Mouse (Mus musculus) hindbrain, embryonic 15.5 days (tissue): ENCODE data around the gene Wdr20. TPM values are rescaled to one million over a fixed set of nuclear protein-coding genes. Genes with fewer than 3 reads are reported as not detected.

Source experiments
- ATAC-seq: fragments of 200-750 bp; cut with Nextera tagmentation; 2 replicates; pipeline ENCODE4 v1.8.0; 2017; ENCODE audit warnings: low read depth, moderate number of reproducible peaks, moderate TSS enrichment; ENCODE audit not compliant: low FRiP score
- H3K27ac ChIP-seq: fragments of 300-500 bp; sonication (generic); replicated peaks from 2 replicates; pipeline ENCODE4 v1.5.1; 2015; ENCODE audit warnings: mild to moderate bottlenecking, inconsistent platforms
- H3K27me3 ChIP-seq: fragments of 300-500 bp; sonication (generic); 2 replicates; pipeline ENCODE4 v1.6.1; 2015; ENCODE audit warnings: control low read depth, inconsistent platforms
- H3K36me3 ChIP-seq: fragments of 300-500 bp; sonication (generic); 2 replicates; pipeline ENCODE4 v1.6.1; 2015; ENCODE audit warnings: control low read depth, inconsistent platforms
- H3K4me1 ChIP-seq: fragments of 300-500 bp; sonication (generic); replicated peaks from 2 replicates; pipeline ENCODE4 v1.6.1; 2015; ENCODE audit warnings: control low read depth, inconsistent platforms
- H3K4me2 ChIP-seq: fragments of 300-500 bp; sonication (generic); 2 replicates; pipeline ENCODE4 v1.6.1; 2015; ENCODE audit warnings: moderate library complexity, mild to moderate bottlenecking, inconsistent platforms
- H3K4me3 ChIP-seq: fragments of 300-500 bp; sonication (generic); 2 replicates; pipeline ENCODE4 v1.5.1; 2015; ENCODE audit warnings: mild to moderate bottlenecking, inconsistent platforms
- H3K9ac ChIP-seq: fragments of 300-500 bp; sonication (generic); 2 replicates; pipeline ENCODE4 v1.6.1; 2015; ENCODE audit warnings: inconsistent platforms
- H3K9me3 ChIP-seq: fragments of 300-500 bp; sonication (generic); 2 replicates; pipeline ENCODE4 v1.6.1; 2016; ENCODE audit warnings: control low read depth, inconsistent platforms
- WGBS: fragments of 180-500 bp; shearing (Covaris S2); methylation state at CpG from one replicate; pipeline ENCODE4 v1.1.7; 2015; 5-methylcytosine and 5-hydroxymethylcytosine counted together
- polyA plus RNA-seq: library from polyadenylated mRNA; unstranded; fragments of >200 nt; fragmentation: Nextera tagmentation; extraction: Ambion mirVana; gene quantifications from 2 replicates; pipeline ENCODE4 v1.2.1, GENCODE M21; 2015

The Wdr20 gene
- polyA plus RNA-seq, 1 experiment from 2014 or later, result 24.4 TPM

DNA sequence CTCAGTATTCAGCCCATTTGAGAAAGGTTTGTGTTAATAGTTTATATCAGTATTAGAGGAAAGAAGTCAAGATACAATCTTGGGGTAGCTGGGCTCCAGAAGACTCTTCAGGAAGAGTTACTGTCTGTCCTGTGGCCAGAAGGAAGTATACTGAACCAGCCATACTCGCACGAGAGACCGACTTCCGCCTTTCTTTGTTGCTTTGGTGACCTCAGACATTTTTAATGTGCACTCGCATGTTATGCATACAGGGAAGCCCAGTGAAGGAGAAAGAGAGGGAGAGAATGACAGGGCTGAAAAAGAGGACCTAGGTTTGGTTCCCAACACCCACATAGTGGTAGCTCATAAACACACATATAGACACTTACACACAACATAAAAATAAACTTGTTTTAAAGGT is 26.8 kb downstream of the Wdr20 start:
- no peak overlapping the region for H3K27ac ChIP-seq
- no peak for ATAC-seq
- 94% methylated on average over 5 of the region's 5 CpGs for WGBS
- H3K4me2 ChIP-seq, result no peak overlapping the region
- no peak overlapping the region for H3K9ac ChIP-seq
- H3K36me3 ChIP-seq, result no peaks in the 10 kb centered on the region
- no peaks in the 10 kb centered on the region for H3K9me3 ChIP-seq
- H3K4me3 ChIP-seq, result no peak overlapping the region
- H3K4me1 ChIP-seq, result peaks cover 19% of the 10 kb centered on the region
- H3K27me3 ChIP-seq, result no peaks in the 10 kb centered on the region

DNA sequence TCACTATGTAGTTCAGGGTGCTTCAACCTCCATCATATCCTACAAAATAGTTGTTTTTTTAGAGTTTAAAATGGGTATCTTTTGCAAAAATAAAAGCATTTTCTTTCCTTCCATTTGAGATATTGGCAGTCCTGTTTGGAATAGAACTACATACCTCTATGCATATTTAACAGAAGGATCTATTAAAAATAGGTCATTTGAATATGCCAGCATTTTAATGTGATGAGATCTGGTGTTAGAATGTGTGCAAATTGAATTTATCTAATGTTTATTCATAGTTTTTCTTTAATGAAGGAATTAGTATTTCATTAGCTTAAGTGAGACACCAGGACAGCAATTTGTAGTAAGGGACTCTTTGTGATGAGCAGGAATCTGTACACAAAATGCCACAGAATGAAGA is 30.8 kb downstream of the Wdr20 start:
- Histone ChIP-seq H3K9ac (no peak overlapping the region), H3K4me3 (no peak overlapping the region), H3K27ac (no peak overlapping the region), H3K9me3 (no peaks in the 10 kb centered on the region), H3K27me3 (no peaks in the 10 kb centered on the region), H3K4me1 (peaks cover 17% of the 10 kb centered on the region), H3K36me3 (no peaks in the 10 kb centered on the region), H3K4me2 (no peak overlapping the region)
- no peak for ATAC-seq

DNA sequence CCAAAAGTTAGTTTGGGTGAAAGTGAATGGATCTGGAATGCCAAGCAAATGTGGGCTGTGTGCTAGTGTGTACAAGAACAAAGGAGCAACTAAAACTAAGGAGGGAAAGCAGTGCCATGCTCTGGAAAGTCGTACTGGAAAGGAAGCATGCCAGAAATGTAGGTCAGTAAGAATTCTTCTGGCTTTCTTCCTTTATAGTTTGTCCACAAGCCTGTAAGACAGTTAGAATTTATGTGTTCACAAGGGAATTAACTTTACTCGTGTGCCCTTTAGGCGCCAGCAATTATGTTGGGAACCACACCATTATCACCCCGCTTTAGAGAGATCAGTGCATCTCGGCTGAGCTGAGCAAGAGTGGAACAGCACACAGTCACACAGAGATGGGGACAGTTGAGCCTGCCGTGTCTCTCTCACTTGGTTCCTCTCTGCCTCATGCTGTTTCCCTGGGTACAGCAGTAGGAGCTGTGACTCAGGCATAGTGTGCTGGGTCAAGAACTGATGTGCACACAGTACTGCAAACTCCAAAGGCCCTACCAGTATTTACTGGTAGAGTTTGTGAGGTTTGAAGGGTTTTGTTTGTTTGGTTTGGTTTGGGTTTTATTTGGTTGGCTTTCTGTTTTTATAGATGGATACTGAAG is 32.0 kb downstream of the Wdr20 start:
- Histone ChIP-seq H3K9me3 (no peaks in the 10 kb centered on the region), H3K36me3 (no peaks in the 10 kb centered on the region), H3K27ac (peak overlapping the region; percentile 46), H3K9ac (no peak overlapping the region), H3K27me3 (no peaks in the 10 kb centered on the region), H3K4me2 (no peak overlapping the region), H3K4me3 (no peak overlapping the region), H3K4me1 (peaks cover 17% of the 10 kb centered on the region)
- 60% methylated on average over 6 of the region's 6 CpGs for WGBS
- no peak for ATAC-seq

DNA sequence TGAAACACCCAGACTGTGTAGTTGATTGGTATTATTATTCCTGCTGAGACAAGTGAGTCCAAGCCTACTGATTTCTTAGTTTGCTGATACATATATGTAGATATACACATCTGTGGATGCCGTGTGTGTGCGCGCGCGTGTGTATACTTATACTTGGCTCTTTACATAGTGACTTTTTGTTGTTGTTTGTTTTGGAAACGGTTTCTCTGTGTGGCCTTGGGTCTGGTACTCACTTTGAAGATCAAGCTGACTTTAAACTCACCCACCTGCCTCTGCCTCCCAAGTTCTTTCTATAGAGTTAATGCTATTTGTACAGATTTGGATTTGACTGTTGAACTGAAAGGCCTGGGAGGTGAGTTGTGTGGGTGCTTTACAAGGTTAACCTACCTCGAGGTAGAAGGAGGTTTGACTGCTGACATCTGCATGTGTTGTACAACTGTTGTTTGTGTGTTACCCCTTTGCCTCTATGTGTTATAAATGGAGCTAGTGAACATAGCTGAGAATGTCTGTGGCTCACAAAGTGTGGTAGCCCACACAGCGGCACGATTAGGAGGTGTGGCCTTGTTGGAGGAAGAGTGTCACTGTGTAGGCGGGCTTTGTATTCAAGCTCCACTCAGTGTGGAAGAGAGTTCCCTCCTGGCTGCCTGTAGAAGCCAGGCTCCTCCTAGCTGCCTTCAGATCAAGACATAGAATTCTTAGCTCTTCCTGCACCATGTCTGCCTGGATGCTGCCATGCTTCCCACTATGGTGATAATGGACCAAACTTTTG is 32.9 kb downstream of the Wdr20 start:
- WGBS, result 90% methylated on average over 10 of the region's 10 CpGs
- no peak overlapping the region for H3K27ac ChIP-seq
- no peak overlapping the region for H3K9ac ChIP-seq
- ATAC-seq, result no peak
- H3K4me1 ChIP-seq, result peaks cover 18% of the 10 kb centered on the region
- H3K9me3 ChIP-seq, result no peaks in the 10 kb centered on the region
- no peaks in the 10 kb centered on the region for H3K36me3 ChIP-seq
- H3K4me2 ChIP-seq, result no peak overlapping the region
- H3K4me3 ChIP-seq, result no peak overlapping the region
- H3K27me3 ChIP-seq, result no peaks in the 10 kb centered on the region

DNA sequence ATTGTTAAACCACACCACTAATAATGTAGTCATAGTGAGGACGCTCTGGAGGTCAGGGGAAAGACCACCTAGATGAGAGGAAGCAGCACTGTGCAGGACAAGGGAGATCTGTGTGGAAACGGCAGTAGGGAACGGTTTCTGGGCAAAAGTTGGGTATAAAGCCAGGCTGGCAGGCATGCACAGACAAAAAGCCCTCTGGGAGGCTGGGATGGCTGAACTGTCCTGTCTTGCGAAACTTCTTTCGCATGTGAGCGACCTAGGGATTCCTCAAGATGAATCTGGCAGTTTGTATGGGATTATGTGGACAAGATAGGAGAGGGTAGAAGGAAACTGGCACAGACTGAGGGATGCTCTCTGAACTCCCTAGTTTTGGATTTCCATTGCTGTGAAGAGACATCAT is 34.2 kb downstream of the Wdr20 start:
- Histone ChIP-seq H3K4me2 (no peak overlapping the region), H3K36me3 (no peaks in the 10 kb centered on the region), H3K4me1 (peaks cover 24% of the 10 kb centered on the region), H3K9ac (no peak overlapping the region), H3K27ac (no peak overlapping the region), H3K4me3 (no peak overlapping the region), H3K27me3 (no peaks in the 10 kb centered on the region), H3K9me3 (no peaks in the 10 kb centered on the region)
- WGBS, result 90% methylated on average over 6 of the region's 6 CpGs
- no peak for ATAC-seq

DNA sequence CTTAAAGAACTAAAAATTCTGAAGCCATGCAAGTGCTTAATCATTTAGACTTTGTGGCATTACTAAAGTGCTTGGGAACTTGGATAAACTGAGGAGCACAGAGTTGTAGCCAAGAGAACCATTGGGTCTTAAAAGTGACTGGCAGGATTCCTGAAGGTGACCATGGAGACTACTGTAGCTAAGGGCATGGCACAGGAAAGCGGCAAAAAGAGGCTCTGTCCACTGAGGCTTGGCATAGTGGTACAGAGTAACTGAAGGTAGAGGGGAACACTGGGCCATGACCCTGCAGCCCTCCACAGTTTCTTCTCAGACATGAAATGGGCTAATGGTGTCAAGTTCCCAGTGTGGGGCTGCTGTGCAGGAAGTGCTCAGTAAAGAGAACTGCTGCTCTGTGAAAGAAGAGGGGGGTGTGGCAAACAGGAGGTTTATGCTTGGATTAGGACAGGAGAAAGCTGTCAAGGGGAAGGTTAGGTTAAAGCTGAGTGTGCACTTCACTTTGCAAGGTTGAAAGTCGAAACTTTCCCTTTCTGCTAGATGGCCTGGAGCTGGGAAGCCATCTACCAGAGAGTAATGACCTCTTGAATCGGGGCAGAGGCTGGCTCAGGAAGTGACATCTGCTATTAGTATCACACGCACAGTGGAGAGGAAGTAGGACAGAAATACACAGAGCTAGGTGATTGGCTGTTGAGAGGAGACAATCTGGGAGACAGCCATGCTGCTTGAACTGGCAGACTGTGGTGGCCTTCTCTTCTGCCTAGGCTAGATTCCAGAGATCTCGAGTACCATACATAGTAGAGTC is 38.1 kb downstream of the Wdr20 start:
- H3K4me2 ChIP-seq, result no peak overlapping the region
- H3K36me3 ChIP-seq, result peaks cover 9% of the 10 kb centered on the region; the same call in 1 of the 2 replicates
- H3K27me3 ChIP-seq, result no peaks in the 10 kb centered on the region
- ATAC-seq, result peak; percentile 61; the same call in 1 of the 2 replicates
- no peak overlapping the region for H3K27ac ChIP-seq
- 0 out of 2 replicates have a peak, but pooled peaks cover 7% of the 10 kb centered on the region for H3K4me1 ChIP-seq
- no peak overlapping the region for H3K4me3 ChIP-seq
- no peak overlapping the region for H3K9ac ChIP-seq
- no peaks in the 10 kb centered on the region for H3K9me3 ChIP-seq
- WGBS, result 78% methylated on average over 5 of the region's 5 CpGs

DNA sequence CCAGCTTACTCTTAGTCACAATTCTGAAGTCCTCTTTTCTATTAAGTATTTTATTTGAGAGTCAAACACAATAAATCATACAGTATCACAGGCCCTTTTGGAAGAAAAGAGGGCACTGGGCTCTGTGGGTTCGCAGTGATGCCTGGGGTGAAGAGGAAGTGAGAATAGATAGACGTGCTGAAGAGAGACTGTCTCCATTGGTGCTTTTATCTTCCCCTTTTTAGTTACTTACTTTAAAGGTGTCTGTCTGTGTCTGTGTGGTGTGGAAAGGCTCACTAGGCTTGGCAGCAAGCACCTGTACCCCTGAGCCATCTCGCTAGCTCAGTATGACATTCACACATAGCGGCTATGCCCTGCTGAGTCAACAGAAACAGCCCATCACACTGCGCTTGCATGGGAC is 40.1 kb downstream of the Wdr20 start:
- H3K27ac ChIP-seq, result no peak overlapping the region
- no peaks in the 10 kb centered on the region for H3K9me3 ChIP-seq
- H3K4me2 ChIP-seq, result no peak overlapping the region
- 0 out of 2 replicates have a peak, but pooled peaks cover 7% of the 10 kb centered on the region for H3K4me1 ChIP-seq
- H3K4me3 ChIP-seq, result no peak overlapping the region
- no peak for ATAC-seq
- H3K36me3 ChIP-seq, result peaks cover 9% of the 10 kb centered on the region; the same call in 1 of the 2 replicates
- no peak overlapping the region for H3K9ac ChIP-seq
- H3K27me3 ChIP-seq, result no peaks in the 10 kb centered on the region
- 82% methylated on average over 5 of the region's 5 CpGs for WGBS

DNA sequence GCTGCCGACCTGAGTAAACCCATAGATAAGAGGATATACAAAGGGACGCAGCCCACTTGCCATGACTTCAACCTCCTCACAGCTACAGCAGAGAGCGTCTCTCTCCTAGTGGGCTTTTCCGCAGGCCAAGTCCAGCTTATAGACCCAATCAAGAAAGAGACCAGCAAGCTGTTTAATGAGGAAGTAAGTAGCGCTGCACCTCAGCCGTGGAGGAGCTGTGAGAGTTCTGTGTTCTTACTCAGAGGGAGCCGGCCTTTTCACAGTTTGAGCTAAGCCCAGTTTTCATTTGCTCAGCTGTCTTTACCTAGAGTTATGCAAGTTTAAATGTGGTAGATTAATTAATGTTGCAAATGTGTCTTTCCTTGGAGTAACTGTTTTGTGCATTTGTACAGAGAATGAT is 41.6 kb downstream of the Wdr20 start:
- H3K36me3 ChIP-seq, result peaks cover 9% of the 10 kb centered on the region; the same call in 1 of the 2 replicates
- 87% methylated on average over 7 of the region's 7 CpGs for WGBS
- H3K9ac ChIP-seq, result no peak overlapping the region

DNA sequence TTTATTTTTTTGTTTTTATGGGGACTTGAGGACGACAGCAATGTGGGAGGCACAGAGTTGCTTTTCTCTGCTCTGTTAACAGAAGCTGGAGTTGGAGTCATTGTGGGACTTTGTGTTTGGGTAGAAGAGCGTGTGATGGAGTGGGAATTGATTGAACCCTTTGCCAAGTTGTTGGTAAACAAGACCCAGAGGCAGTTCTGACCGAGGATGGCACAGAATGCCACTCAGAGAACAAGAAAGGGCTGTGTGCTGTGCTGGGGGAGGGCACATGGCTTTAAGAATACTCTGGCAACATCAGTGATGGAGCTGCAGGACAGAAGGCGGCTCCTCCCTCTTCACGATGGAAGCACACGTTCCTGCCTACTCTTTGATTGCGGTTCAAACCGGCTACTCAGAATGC is 43.4 kb downstream of the Wdr20 start:
- Histone ChIP-seq H3K9ac (no peak overlapping the region), H3K4me2 (no peak overlapping the region), H3K36me3 (peaks cover 14% of the 10 kb centered on the region; the same call in 1 of the 2 replicates), H3K9me3 (no peaks in the 10 kb centered on the region), H3K27ac (no peak overlapping the region), H3K4me3 (no peak overlapping the region), H3K4me1 (0 out of 2 replicates have a peak, but pooled peaks cover 1% of the 10 kb centered on the region), H3K27me3 (no peaks in the 10 kb centered on the region)
- WGBS, result 57% methylated on average over 8 of the region's 8 CpGs
- peak; percentile 80; the same call in 1 of the 2 replicates for ATAC-seq

More for the DNA sequence above, 41.6 kb downstream of the Wdr20 start:
- no peak for ATAC-seq
- no peak overlapping the region for H3K4me2 ChIP-seq
- no peak overlapping the region for H3K4me3 ChIP-seq
- H3K27me3 ChIP-seq, result no peaks in the 10 kb centered on the region
- H3K9me3 ChIP-seq, result no peaks in the 10 kb centered on the region
- 0 out of 2 replicates have a peak, but pooled peaks cover 7% of the 10 kb centered on the region for H3K4me1 ChIP-seq
- H3K27ac ChIP-seq, result no peak overlapping the region

DNA sequence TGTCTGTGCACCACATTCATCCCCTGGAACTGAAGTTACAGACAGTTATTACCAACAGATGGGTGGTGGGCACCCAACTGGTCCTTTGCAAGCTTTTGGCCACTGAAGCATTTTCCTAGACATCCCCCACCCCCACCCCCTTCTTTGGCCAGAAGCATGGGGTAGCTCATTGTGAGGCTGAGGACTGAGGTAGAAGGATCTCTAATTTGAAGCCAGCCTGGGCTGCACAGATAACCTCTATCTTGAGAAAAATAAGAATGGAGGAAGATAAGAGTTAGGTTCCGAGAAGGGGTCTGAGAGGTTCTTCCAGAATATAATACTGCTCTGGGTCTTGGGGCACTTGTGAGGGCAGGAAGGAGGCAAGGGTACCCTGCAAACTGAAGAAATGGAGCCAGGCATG is 44.5 kb downstream of the Wdr20 start:
- 97% methylated on average over 1 of the region's 1 CpGs for WGBS
- Histone ChIP-seq H3K4me1 (no peaks in the 10 kb centered on the region), H3K9me3 (no peaks in the 10 kb centered on the region), H3K36me3 (peaks cover 14% of the 10 kb centered on the region; the same call in 1 of the 2 replicates), H3K4me2 (no peak overlapping the region), H3K27me3 (no peaks in the 10 kb centered on the region), H3K4me3 (no peak overlapping the region), H3K27ac (no peak overlapping the region), H3K9ac (no peak overlapping the region)
- no peak for ATAC-seq

DNA sequence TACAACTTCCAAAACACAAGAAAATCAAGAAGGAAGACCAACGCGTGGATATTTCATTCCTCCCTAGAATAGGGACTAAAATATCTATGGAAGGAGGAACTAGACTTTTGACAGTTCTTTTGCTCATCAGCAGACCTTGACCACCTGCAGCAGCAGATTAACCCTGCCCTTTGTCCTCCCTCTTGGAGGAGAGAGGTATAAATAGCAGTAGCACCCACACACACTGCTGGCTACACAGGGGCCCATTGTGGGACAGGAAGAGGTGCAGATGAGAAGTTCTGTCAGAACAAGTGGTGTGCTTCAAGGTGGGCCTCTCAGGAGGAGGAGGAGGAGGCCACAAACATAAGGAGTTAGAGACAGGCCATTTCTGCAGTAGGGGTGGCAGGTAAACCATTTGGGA is 46.5 kb downstream of the Wdr20 start:
- no peaks in the 10 kb centered on the region for H3K4me1 ChIP-seq
- H3K9ac ChIP-seq, result no peak overlapping the region
- H3K4me2 ChIP-seq, result no peak overlapping the region
- no peak overlapping the region for H3K4me3 ChIP-seq
- no peaks in the 10 kb centered on the region for H3K27me3 ChIP-seq
- WGBS, result 95% methylated on average over 2 of the region's 2 CpGs
- no peaks in the 10 kb centered on the region for H3K9me3 ChIP-seq
- H3K36me3 ChIP-seq, result peaks cover 14% of the 10 kb centered on the region; the same call in 1 of the 2 replicates
- no peak for ATAC-seq
- H3K27ac ChIP-seq, result no peak overlapping the region

DNA sequence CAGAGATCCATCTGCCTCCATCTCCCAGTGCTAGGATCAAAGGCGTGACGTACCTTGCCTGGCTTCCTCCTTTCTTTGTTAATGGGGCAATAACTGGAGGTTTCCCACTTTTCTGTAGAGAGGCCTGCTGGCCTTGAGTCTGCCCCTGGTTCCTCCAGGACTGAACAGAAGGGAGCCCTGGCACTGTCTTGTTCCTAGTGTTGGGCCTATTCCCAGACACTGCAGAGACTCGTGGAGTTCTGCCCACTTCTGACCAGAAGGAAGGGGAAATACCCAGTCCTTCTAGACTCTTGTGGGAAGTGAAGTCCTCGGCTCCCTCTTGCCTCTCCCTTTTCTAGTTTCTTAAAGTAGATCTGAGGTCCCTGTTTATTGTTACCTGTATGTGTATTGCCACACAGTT is 48.5 kb downstream of the Wdr20 start:
- Histone ChIP-seq H3K36me3 (0 out of 2 replicates have a peak, but pooled peaks cover 5% of the 10 kb centered on the region), H3K9ac (no peak overlapping the region), H3K27ac (no peak overlapping the region), H3K4me2 (no peak overlapping the region), H3K4me3 (no peak overlapping the region), H3K27me3 (no peaks in the 10 kb centered on the region), H3K4me1 (no peaks in the 10 kb centered on the region), H3K9me3 (no peaks in the 10 kb centered on the region)
- ATAC-seq, result no peak
- WGBS, result 82% methylated on average over 4 of the region's 4 CpGs
